Mouse (Mus musculus) liver, embryonic 11.5 days (tissue): Measurements from ENCODE around the gene Anp32b. TPM values are rescaled to one million over a fixed set of nuclear protein-coding genes. Genes with fewer than 3 reads are reported as not detected.
A peak's percentile ranks its signal among the peaks of the same experiment; 100 is the strongest.

ENCODE experiments used
- ATAC-seq: fragments of 200-750 bp; cut with Nextera tagmentation; replicated peaks from 2 replicates; pipeline ENCODE4 v1.8.0; 2017; ENCODE audit warnings: moderate number of reproducible peaks, mild to moderate bottlenecking, moderate TSS enrichment, moderate library complexity; ENCODE audit not compliant: low FRiP score
- DNase-seq: peaks from one replicate; pipeline ENCODE4 v3.0.0-alpha.2; 2017; ENCODE audit warnings: low spot score
- H3K27ac ChIP-seq: fragments of 300-500 bp; sonication (generic); 2 replicates; pipeline ENCODE4 v1.5.1; 2014; ENCODE audit warnings: mild to moderate bottlenecking, low read depth, low read length, control low read depth
- H3K27me3 ChIP-seq: fragments of 300-500 bp; sonication (generic); replicated peaks from 2 replicates; pipeline ENCODE4 v1.6.1; 2014; ENCODE audit warnings: low read length, mixed read lengths; ENCODE audit not compliant: control insufficient read depth, insufficient read depth
- H3K36me3 ChIP-seq: fragments of 300-500 bp; sonication (generic); 2 replicates; pipeline ENCODE4 v1.6.1; 2014; ENCODE audit warnings: mild to moderate bottlenecking, low read length, moderate library complexity, mixed read lengths; ENCODE audit not compliant: control insufficient read depth, insufficient read depth
- H3K4me1 ChIP-seq: fragments of 300-500 bp; sonication (generic); replicated peaks from 2 replicates; pipeline ENCODE4 v1.6.1; 2014; ENCODE audit warnings: low read length, mixed read lengths; ENCODE audit not compliant: control insufficient read depth, insufficient read depth
- H3K4me2 ChIP-seq: fragments of 300-500 bp; sonication (generic); 2 replicates; pipeline ENCODE4 v1.6.1; 2014; ENCODE audit warnings: mild to moderate bottlenecking, control low read depth, moderate library complexity
- H3K4me3 ChIP-seq: fragments of 300-500 bp; sonication (generic); 2 replicates; pipeline ENCODE4 v1.5.1; 2014; ENCODE audit warnings: low read depth, low read length, control low read depth
- H3K9ac ChIP-seq: fragments of 300-500 bp; sonication (generic); 2 replicates; pipeline ENCODE4 v1.6.1; 2014; ENCODE audit warnings: low read depth, low read length, control low read depth
- H3K9me3 ChIP-seq: fragments of 300-500 bp; sonication (generic); 2 replicates; pipeline ENCODE4 v1.6.1; 2016; ENCODE audit warnings: low read length, inconsistent platforms, mixed read lengths; ENCODE audit not compliant: control insufficient read depth
- WGBS: fragments of 180-500 bp; shearing (Covaris S2); extraction: QIAGEN DNeasy Blood & Tissue Kit; methylation state at CpG from one replicate; pipeline ENCODE4 v1.1.7; 2014; 5-methylcytosine and 5-hydroxymethylcytosine counted together
- polyA plus RNA-seq: library from polyadenylated mRNA; unstranded; fragments of >200 nt; fragmentation: Nextera tagmentation; extraction: Ambion mirVana; gene quantifications from 2 replicates; pipeline ENCODE4 v1.2.1, GENCODE M21; 2014

Gene Anp32b
- polyA plus RNA-seq = 586 and 618 TPM in 2 replicates

- H3K4me1 ChIP-seq = peaks cover 53% of the 10 kb centered on the region
- DNase-seq = peak; percentile 89
Measured at GRCm38 (mm10) chr4:46450519-46451131, at the start of gene Anp32b. Anp32b (plus strand) TSS chr4:46450902.

GRCm38 (mm10) chr4:46404042-46404795, 46.5 kb upstream of the Anp32b start:
- Histone ChIP-seq H3K36me3 (peaks cover 9% of the 10 kb centered on the region), H3K4me1 (peaks cover 40% of the 10 kb centered on the region), H3K4me2 (peak overlapping the region; percentile 73), H3K9me3 (no peaks in the 10 kb centered on the region), H3K27ac (peak overlapping the region; percentile 97), H3K27me3 (no peaks in the 10 kb centered on the region), H3K9ac (peak overlapping the region; percentile 92), H3K4me3 (peak overlapping the region; percentile 62)
- DNase-seq (peak; percentile 61), ATAC-seq (peak; percentile 87)
- 36% methylated on average over 6 of the region's 6 CpGs for WGBS

More at GRCm38 (mm10) chr4:46450519-46451131, at the start of gene Anp32b:
- Histone ChIP-seq H3K4me2 (peak within 1 kb of the TSS; percentile 95), H3K9me3 (no peaks in the 10 kb centered on the region), H3K4me3 (peak within 1 kb of the TSS; percentile 98), H3K36me3 (no peaks in the 10 kb centered on the region), H3K9ac (peak within 1 kb of the TSS; percentile 100), H3K27me3 (no peaks in the 10 kb centered on the region), H3K27ac (peak within 1 kb of the TSS; percentile 100)
- ATAC-seq = peak; percentile 92
- under 1% methylated on average over 46 of the region's 66 CpGs for WGBS

- no peaks in the 10 kb centered on the region for H3K36me3 ChIP-seq
- H3K9me3 ChIP-seq = no peaks in the 10 kb centered on the region
- DNase-seq (no peak), ATAC-seq (peak; percentile 76)
- H3K4me3 ChIP-seq = no peak overlapping the region
- H3K4me1 ChIP-seq = peaks cover 61% of the 10 kb centered on the region
- H3K27me3 ChIP-seq = no peaks in the 10 kb centered on the region
- peak overlapping the region; percentile 99 for H3K27ac ChIP-seq
- peak overlapping the region; percentile 43 for H3K4me2 ChIP-seq
- peak overlapping the region; percentile 64 for H3K9ac ChIP-seq
- WGBS = 69% methylated on average over 8 of the region's 8 CpGs
Measured at GRCm38 (mm10) chr4:46406966-46407703, 43.6 kb upstream of the Anp32b start.

GRCm38 (mm10) chr4:46410677-46411076, 40.0 kb upstream of the Anp32b start:
- 50% methylated on average over 5 of the region's 5 CpGs for WGBS
- Histone ChIP-seq H3K27ac (peak overlapping the region; percentile 99), H3K27me3 (no peaks in the 10 kb centered on the region), H3K9me3 (no peaks in the 10 kb centered on the region), H3K4me1 (peaks cover 52% of the 10 kb centered on the region), H3K4me3 (0 out of 2 replicates have a peak overlapping the region, but pooled peaks have one; percentile 11), H3K9ac (peak overlapping the region; percentile 71), H3K4me2 (peak overlapping the region; percentile 60), H3K36me3 (no peaks in the 10 kb centered on the region)
- ATAC-seq (peak; percentile 77), DNase-seq (no peak)

- peaks cover 45% of the 10 kb centered on the region for H3K4me1 ChIP-seq
- H3K4me3 ChIP-seq = no peak overlapping the region
- peak overlapping the region; percentile 99 for H3K27ac ChIP-seq
- H3K9ac ChIP-seq = peak overlapping the region; percentile 71
- WGBS = 60% methylated on average over 6 of the region's 6 CpGs
- no peaks in the 10 kb centered on the region for H3K27me3 ChIP-seq
- H3K9me3 ChIP-seq = no peaks in the 10 kb centered on the region
- no peaks in the 10 kb centered on the region for H3K36me3 ChIP-seq
- peak overlapping the region; percentile 60 for H3K4me2 ChIP-seq
- no peak for ATAC-seq
- DNase-seq = no peak
Measured at GRCm38 (mm10) chr4:46411489-46411888, 39.2 kb upstream of the Anp32b start.

GRCm38 (mm10) chr4:46412113-46412512, 38.6 kb upstream of the Anp32b start:
- H3K4me3 ChIP-seq = no peak overlapping the region
- H3K36me3 ChIP-seq = no peaks in the 10 kb centered on the region
- DNase-seq (no peak), ATAC-seq (no peak)
- H3K9me3 ChIP-seq = no peaks in the 10 kb centered on the region
- peak overlapping the region; percentile 99 for H3K27ac ChIP-seq
- H3K27me3 ChIP-seq = no peaks in the 10 kb centered on the region
- WGBS = 29% methylated on average over 1 of the region's 1 CpGs
- H3K4me2 ChIP-seq = peak overlapping the region; percentile 60
- H3K4me1 ChIP-seq = peaks cover 43% of the 10 kb centered on the region
- H3K9ac ChIP-seq = 0 out of 2 replicates have a peak overlapping the region, but pooled peaks have one; percentile 71

GRCm38 (mm10) chr4:46413406-46413805, 37.3 kb upstream of the Anp32b start, which contains the start of gene Hemgn:
Hemgn (minus strand) TSS chr4:46413506.
- H3K4me1 ChIP-seq = peaks cover 33% of the 10 kb centered on the region
- DNase-seq = no peak

GRCm38 (mm10) chr4:46417491-46417890, 33.2 kb upstream of the Anp32b start:
- Histone ChIP-seq H3K4me3 (no peak overlapping the region), H3K4me2 (no peak overlapping the region), H3K9ac (no peak overlapping the region), H3K27ac (no peak overlapping the region), H3K4me1 (no peaks in the 10 kb centered on the region; the same call in 1 of the 2 replicates), H3K36me3 (no peaks in the 10 kb centered on the region), H3K9me3 (no peaks in the 10 kb centered on the region), H3K27me3 (no peaks in the 10 kb centered on the region)
- WGBS = 51% methylated on average over 3 of the region's 3 CpGs
- DNase-seq (no peak), ATAC-seq (peak; percentile 73)

More at GRCm38 (mm10) chr4:46413406-46413805, 37.3 kb upstream of the Anp32b start, which contains the start of gene Hemgn:
- 81% methylated on average over 7 of the region's 7 CpGs for WGBS
- H3K27me3 ChIP-seq = no peaks in the 10 kb centered on the region
- peak within 1 kb of the TSS; percentile 22; the same call in 1 of the 2 replicates for H3K9ac ChIP-seq
- H3K9me3 ChIP-seq = no peaks in the 10 kb centered on the region
- no peak for ATAC-seq
- no peak within 1 kb of the TSS for H3K4me3 ChIP-seq
- no peaks in the 10 kb centered on the region for H3K36me3 ChIP-seq
- H3K4me2 ChIP-seq = peak within 1 kb of the TSS; percentile 37; the same call in 1 of the 2 replicates
- H3K27ac ChIP-seq = peak within 1 kb of the TSS; percentile 1; the same call in 1 of the 2 replicates
